Mouse (Mus musculus) midbrain, embryonic 10.5 days (tissue): ENCODE measurements around the gene Otud5. TPM values are rescaled to one million over a fixed set of nuclear protein-coding genes. Genes with fewer than 3 reads are reported as not detected.

Source experiments
- DNase-seq: peaks from one replicate; pipeline ENCODE4 v3.0.0-alpha.2; 2017; ENCODE audit warnings: low spot score
- H3K27ac ChIP-seq: fragments of 300-500 bp; sonication (generic); replicated peaks from 2 replicates; pipeline ENCODE4 v1.5.1; 2016; ENCODE audit warnings: mild to moderate bottlenecking
- H3K27me3 ChIP-seq: fragments of 300-500 bp; sonication (generic); 2 replicates; pipeline ENCODE4 v1.6.1; 2016; ENCODE audit warnings: low read depth, mild to moderate bottlenecking; ENCODE audit not compliant: poor library complexity, severe bottlenecking
- H3K36me3 ChIP-seq: fragments of 300-500 bp; sonication (generic); 2 replicates; pipeline ENCODE4 v1.6.1; 2016; ENCODE audit warnings: mild to moderate bottlenecking, moderate library complexity
- H3K4me1 ChIP-seq: fragments of 300-500 bp; sonication (generic); 2 replicates; pipeline ENCODE4 v1.6.1; 2016
- H3K4me3 ChIP-seq: fragments of 300-500 bp; sonication (generic); 2 replicates; pipeline ENCODE4 v1.5.1; 2016; ENCODE audit warnings: mild to moderate bottlenecking, moderate library complexity
- H3K9me3 ChIP-seq: fragments of 300-500 bp; sonication (generic); replicated peaks from 2 replicates; pipeline ENCODE4 v1.6.1; 2016; ENCODE audit warnings: mild to moderate bottlenecking
- WGBS: fragments of 180-500 bp; shearing (Covaris S2); methylation state at CpG from one replicate; pipeline ENCODE4 v1.1.7; 2016; 5-methylcytosine and 5-hydroxymethylcytosine counted together
- polyA plus RNA-seq: library from polyadenylated mRNA; unstranded; fragments of >200 nt; fragmentation: Nextera tagmentation; extraction: Ambion mirVana; gene quantifications from 2 replicates; pipeline ENCODE4 v1.2.1, GENCODE M21; 2016

Otud5 gene
- polyA plus RNA-seq, 1 experiment from 2014 or later = 40.7 TPM

DNA sequence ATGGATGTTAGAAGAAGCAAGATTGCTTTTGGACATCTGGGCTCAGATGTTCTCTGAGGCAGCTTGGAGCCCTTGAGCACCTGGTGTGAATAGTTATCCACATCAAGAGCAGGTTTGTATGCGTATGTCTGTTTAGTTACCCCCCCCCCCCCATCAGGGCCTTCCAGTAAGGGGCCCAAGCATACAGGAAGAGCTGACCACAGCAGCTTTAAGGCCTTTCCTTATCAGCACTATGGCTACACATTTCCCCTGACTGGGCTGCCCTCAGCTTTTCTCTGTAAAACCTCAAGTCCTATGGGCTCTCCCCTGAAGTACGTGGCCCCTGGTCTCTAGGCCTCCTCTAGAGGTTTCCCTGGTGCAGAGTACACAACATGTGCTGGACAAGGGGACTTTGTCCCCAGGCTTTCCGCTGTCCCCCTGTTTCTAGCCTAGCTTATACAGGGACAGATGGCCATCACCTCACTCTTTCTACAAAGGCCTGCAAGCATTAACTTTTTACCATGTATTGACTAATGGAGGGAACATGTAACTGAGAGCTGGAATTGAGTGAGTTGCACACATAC lies 18.1 kb downstream of the Otud5 start:
- H3K27ac ChIP-seq = no peak overlapping the region
- no peak overlapping the region for H3K4me3 ChIP-seq
- H3K9me3 ChIP-seq = 0 out of 2 replicates have a peak, but pooled peaks cover 2% of the 10 kb centered on the region
- WGBS = 95% methylated on average over 3 of the region's 3 CpGs
- DNase-seq = no peak
- no peaks in the 10 kb centered on the region for H3K4me1 ChIP-seq
- H3K27me3 ChIP-seq = no peaks in the 10 kb centered on the region
- H3K36me3 ChIP-seq = peaks cover 41% of the 10 kb centered on the region

DNA sequence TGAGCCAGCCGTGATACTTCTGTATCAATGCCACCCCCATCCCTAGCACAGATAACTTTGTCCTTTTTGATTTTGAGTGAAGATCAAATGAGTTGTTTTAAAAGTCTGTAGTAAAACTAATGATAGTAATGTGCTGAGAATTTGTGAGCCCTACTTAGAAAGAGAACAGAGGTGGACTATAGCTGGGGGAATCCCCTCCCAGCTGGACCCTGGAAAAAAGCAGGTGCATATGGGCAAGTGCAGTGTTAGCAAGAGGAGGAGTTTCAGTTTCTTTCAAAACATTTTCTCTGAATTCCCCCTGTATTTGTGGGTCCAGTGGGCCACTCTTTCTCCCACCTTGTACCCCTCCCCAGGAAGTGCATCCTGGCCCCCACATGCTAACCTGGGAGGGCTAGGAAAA lies 22.0 kb downstream of the Otud5 start:
- no peak for DNase-seq
- Histone ChIP-seq H3K4me1 (no peaks in the 10 kb centered on the region), H3K36me3 (peaks cover 32% of the 10 kb centered on the region), H3K27me3 (no peaks in the 10 kb centered on the region), H3K27ac (no peak overlapping the region), H3K4me3 (no peak overlapping the region), H3K9me3 (no peaks in the 10 kb centered on the region)
- WGBS = 86% methylated on average over 1 of the region's 1 CpGs

DNA sequence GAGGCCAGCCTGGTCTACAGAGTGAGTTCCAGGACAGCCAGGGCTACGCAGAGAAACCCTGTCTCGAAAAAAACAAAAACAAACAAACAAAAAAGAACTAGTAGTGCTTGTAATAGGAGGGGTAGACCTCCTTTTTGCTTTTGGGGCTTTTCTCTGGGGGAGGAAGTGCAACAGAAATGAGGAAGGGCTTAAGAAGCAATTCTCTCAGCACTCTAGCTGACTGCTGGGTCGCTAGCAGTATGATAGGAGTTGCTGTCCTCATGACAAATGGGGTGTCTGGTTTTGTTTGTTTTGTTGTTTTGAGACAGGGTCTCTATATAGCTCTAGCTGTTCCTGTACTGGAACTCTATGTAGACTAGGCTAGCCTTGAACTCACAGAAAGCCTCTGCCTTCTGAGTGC lies 23.4 kb downstream of the Otud5 start:
- no peak overlapping the region for H3K4me3 ChIP-seq
- H3K27me3 ChIP-seq = no peaks in the 10 kb centered on the region
- no peaks in the 10 kb centered on the region for H3K9me3 ChIP-seq
- no peak overlapping the region for H3K27ac ChIP-seq
- WGBS = 83% methylated on average over 3 of the region's 3 CpGs
- DNase-seq = no peak
- 0 out of 2 replicates have a peak, but pooled peaks cover 6% of the 10 kb centered on the region for H3K4me1 ChIP-seq
- peaks cover 22% of the 10 kb centered on the region for H3K36me3 ChIP-seq

DNA sequence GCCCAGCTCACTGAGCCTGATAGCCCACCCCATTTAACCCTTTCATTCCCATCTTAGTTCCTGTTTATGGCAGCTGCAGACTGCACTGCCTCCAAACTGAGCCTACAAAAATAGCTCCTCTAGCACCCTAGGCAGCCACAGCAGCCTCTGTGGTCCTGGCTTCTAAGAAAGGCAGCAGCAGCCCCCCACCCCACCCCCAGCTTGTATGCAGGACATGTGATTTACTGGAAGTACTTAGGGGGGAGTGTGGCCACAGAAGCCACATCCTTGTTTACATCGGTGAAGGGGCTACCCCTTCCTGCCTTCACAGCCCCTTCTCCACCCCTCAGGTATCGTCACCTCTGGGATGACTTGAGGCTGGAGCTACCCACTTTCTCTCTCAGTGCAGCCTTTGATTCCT lies 24.2 kb downstream of the Otud5 start:
- H3K27me3 ChIP-seq = no peaks in the 10 kb centered on the region
- no peaks in the 10 kb centered on the region for H3K9me3 ChIP-seq
- H3K4me1 ChIP-seq = 0 out of 2 replicates have a peak, but pooled peaks cover 13% of the 10 kb centered on the region
- 75% methylated on average over 2 of the region's 2 CpGs for WGBS
- DNase-seq = no peak
- H3K4me3 ChIP-seq = no peak overlapping the region
- peaks cover 18% of the 10 kb centered on the region for H3K36me3 ChIP-seq
- H3K27ac ChIP-seq = no peak overlapping the region

DNA sequence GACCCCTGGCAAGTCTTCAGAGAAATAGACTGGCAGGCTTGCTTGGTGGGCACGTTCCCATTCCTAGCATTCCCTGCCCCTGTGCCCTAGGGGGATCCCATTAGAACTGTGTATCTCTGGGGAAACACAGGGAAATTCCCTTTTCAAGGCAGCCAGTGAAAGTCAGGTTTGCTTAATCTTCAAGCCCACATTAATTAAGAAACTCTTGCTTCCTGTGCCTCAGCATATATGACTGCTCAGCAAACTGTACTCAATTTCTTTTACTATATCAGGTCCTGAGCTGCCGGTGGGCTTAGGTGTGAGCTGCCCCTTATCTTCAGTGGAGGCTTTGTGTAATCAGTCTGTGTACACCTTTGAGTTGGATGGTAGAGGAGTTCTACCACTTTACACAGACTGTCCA lies 24.6 kb downstream of the Otud5 start:
- Histone ChIP-seq H3K27me3 (no peaks in the 10 kb centered on the region), H3K36me3 (peaks cover 18% of the 10 kb centered on the region), H3K9me3 (no peaks in the 10 kb centered on the region), H3K4me1 (0 out of 2 replicates have a peak, but pooled peaks cover 13% of the 10 kb centered on the region), H3K27ac (no peak overlapping the region), H3K4me3 (no peak overlapping the region)
- no peak for DNase-seq
- 72% methylated on average over 2 of the region's 2 CpGs for WGBS

DNA sequence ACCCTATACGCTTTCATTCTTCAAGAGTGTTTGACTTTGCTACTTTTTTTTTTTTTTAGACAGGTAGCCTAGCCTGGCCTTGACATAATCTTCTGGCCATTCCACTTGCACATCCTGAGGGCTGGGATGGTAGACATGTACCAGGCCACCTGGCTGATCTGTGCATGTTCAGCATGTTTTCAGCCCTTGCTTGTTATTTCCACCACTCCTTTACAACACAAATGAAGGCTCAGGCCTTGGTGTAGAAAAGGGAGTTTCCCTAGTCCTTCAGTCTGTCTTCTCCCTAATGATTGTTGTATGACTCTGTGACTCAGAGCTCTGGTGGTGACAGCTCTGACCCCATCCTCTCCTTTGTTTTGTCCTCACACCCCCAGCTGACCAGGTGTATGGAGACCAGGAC lies 26.0 kb downstream of the Otud5 start:
- Histone ChIP-seq H3K27me3 (no peaks in the 10 kb centered on the region), H3K4me1 (0 out of 2 replicates have a peak, but pooled peaks cover 13% of the 10 kb centered on the region), H3K36me3 (peaks cover 27% of the 10 kb centered on the region), H3K9me3 (no peaks in the 10 kb centered on the region), H3K4me3 (no peak overlapping the region), H3K27ac (no peak overlapping the region)
- DNase-seq = no peak
- 88% methylated on average over 1 of the region's 1 CpGs for WGBS

DNA sequence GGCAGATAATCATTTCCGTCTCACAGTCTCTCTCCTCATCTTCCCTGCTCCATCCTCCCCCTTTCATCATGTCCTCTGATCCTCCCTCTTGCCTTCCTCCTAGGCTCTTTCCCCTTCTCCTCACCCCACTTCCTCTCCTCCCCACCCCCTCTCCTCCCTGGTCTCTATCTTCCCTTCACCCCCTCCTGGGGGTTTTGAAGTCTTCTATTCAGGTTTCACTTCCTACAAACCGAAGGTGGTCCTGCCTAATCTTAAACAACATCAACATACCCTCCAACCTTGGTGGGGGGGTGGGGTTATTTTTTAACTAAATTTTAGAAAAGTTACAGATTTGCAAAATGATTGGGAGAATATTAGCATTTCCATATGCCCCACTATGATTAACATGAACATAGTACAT lies 27.3 kb downstream of the Otud5 start:
- Histone ChIP-seq H3K27ac (no peak overlapping the region), H3K27me3 (no peaks in the 10 kb centered on the region), H3K4me3 (no peak overlapping the region), H3K9me3 (no peaks in the 10 kb centered on the region; the same call in 1 of the 2 replicates), H3K4me1 (0 out of 2 replicates have a peak, but pooled peaks cover 13% of the 10 kb centered on the region), H3K36me3 (peaks cover 41% of the 10 kb centered on the region)
- DNase-seq = no peak
- 47% methylated on average over 2 of the region's 2 CpGs for WGBS

DNA sequence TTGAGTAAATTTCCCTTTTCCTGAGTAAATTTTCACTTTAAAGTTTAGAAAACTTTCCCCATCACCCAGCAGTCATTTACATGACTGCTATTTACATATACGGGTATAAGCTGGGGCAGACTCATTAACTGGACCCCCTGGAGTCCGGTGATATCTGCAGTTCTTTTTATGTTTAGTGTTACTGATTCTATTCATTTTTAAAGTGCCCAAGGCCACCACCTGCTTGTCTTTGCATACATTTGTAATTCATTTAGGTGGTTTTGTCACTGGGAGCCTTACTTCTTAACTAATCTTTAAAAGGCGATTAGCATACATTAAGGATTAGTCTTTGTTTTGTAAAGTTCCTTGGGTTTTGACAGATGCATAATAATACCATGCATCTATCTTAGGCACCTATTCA lies 28.7 kb downstream of the Otud5 start:
- WGBS = 26% methylated on average over 3 of the region's 3 CpGs
- Histone ChIP-seq H3K9me3 (no peaks in the 10 kb centered on the region; the same call in 1 of the 2 replicates), H3K4me3 (no peak overlapping the region), H3K27ac (no peak overlapping the region), H3K36me3 (peaks cover 54% of the 10 kb centered on the region), H3K4me1 (0 out of 2 replicates have a peak, but pooled peaks cover 13% of the 10 kb centered on the region), H3K27me3 (no peaks in the 10 kb centered on the region)
- no peak for DNase-seq

DNA sequence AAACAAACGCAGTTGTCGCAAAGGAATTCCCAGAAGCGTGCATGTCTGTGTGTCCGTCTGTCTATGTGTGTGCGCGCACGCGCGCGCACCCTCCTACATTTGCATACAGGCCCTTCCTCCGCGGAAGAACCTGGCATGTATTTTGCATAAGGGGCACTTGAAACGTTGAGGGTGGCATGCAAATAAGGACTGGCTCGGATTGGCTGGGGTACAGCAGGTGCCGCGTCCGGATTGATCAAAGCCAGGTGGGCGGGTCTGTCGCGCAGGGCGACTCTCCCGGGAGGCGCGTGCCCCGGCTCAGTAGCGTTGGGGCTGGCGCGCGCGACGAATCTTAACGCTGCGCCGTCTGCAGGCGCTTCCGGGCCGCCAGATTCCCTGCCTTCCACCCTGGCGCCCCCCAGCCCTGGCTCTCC lies 36.8 kb downstream of the Otud5 start, which contains the start of gene Pim2:
TSS of gene Pim2 (plus strand) at position 256 of the 413 bp plus-strand sequence.
- H3K36me3 ChIP-seq = peaks cover 33% of the 10 kb centered on the region
- DNase-seq = peak; percentile 74
- no peaks in the 10 kb centered on the region for H3K27me3 ChIP-seq
- H3K27ac ChIP-seq = peak within 1 kb of the TSS; percentile 70
- H3K4me3 ChIP-seq = peak within 1 kb of the TSS; percentile 66
- peaks cover 18% of the 10 kb centered on the region for H3K4me1 ChIP-seq
- peaks cover 15% of the 10 kb centered on the region; the same call in 1 of the 2 replicates for H3K9me3 ChIP-seq
- 16% methylated on average over 35 of the region's 38 CpGs for WGBS

DNA sequence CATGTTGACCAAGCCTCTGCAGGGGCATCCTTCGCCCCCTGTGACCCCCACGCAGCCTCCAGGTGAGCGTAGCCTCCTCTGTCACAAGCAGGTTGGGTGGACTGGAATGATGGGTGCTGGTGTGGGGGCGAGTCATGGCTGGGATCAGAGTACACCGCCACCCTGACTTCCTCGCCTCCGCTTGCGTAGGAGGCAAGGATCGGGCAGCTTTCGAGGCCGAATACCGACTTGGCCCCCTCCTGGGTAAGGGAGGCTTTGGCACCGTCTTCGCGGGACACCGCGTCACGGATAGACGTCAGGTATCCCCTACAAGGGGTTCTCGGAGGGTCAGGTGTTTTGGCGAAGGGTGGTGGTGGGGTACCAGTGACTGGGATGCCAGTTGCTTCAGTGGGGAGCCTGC lies 37.3 kb downstream of the Otud5 start:
- 23% methylated on average over 21 of the region's 21 CpGs for WGBS
- Histone ChIP-seq H3K9me3 (peaks cover 15% of the 10 kb centered on the region; the same call in 1 of the 2 replicates), H3K27me3 (no peaks in the 10 kb centered on the region), H3K36me3 (peaks cover 28% of the 10 kb centered on the region), H3K4me3 (peak overlapping the region; percentile 66), H3K27ac (peak overlapping the region; percentile 70), H3K4me1 (peaks cover 22% of the 10 kb centered on the region)
- no peak for DNase-seq

DNA sequence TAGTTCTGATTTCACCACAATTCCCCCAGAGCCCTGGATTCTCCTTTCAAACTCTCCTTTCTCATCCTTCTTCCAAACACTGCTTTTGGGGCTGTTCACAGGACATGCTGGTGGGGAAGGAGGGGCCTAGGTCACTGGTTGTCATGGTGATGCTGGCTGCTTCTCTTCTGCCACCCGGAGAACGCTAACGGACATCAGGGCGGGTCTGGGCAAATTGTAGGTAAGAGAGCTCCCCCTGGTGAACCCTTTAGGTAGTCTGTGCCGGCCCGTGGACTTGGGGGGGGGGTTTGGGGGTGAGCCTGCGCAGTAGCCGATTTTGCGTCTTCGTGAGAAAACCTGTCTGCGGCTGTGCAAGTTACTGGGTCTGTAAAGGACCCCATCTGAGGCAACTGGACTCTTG lies 38.7 kb downstream of the Otud5 start:
- DNase-seq = peak; percentile 77
- peaks cover 15% of the 10 kb centered on the region for H3K36me3 ChIP-seq
- peaks cover 26% of the 10 kb centered on the region for H3K4me1 ChIP-seq
- no peaks in the 10 kb centered on the region for H3K27me3 ChIP-seq
- H3K9me3 ChIP-seq = peaks cover 21% of the 10 kb centered on the region; the same call in 1 of the 2 replicates
- H3K27ac ChIP-seq = no peak overlapping the region
- 21% methylated on average over 11 of the region's 11 CpGs for WGBS
- peak overlapping the region; percentile 66 for H3K4me3 ChIP-seq

DNA sequence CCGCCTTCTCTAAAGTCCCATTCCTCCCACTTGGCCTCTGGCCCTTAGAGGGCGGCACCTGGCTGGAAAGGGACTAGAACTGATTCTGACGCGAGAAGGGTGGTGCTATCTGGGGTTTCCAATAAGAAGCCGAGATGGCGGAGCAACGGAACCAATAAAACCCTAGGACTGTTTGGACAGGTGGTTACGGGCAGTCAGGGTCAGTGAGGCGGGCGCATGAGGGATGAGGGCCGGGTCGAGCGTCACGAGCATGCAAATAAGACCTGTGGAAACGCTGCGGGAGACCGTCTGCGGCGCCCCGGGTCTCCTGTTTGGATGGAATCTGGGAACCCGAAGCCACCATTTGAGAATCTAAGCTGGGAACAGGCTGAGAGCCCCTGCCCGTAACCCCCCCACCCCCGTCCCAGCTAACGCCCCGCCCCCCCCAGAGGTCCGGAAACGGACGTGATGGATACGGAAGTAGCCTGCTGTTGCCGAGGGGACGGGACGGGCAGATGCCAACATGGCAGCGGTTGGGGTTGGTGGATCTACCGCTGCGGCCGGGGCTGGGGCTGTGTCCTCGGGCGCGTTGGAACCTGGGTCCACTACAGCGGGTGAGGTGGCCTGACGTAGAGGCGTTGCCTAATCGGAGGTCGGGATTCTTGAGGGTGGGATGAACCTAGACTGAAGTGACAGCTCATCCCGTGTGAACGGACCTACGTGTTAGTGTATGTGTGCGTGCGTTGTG lies 42.8 kb downstream of the Otud5 start, which contains the start of gene Slc35a2:
TSS of gene Slc35a2 (plus strand) at position 188 of the 727 bp plus-strand sequence.
- WGBS = 16% methylated on average over 41 of the region's 49 CpGs
- Histone ChIP-seq H3K27me3 (no peaks in the 10 kb centered on the region), H3K27ac (peak within 1 kb of the TSS; percentile 85), H3K4me3 (peak within 1 kb of the TSS; percentile 69), H3K9me3 (peaks cover 9% of the 10 kb centered on the region; the same call in 1 of the 2 replicates), H3K4me1 (peaks cover 23% of the 10 kb centered on the region), H3K36me3 (peaks cover 24% of the 10 kb centered on the region; the same call in 1 of the 2 replicates)
- DNase-seq = peak; percentile 76

DNA sequence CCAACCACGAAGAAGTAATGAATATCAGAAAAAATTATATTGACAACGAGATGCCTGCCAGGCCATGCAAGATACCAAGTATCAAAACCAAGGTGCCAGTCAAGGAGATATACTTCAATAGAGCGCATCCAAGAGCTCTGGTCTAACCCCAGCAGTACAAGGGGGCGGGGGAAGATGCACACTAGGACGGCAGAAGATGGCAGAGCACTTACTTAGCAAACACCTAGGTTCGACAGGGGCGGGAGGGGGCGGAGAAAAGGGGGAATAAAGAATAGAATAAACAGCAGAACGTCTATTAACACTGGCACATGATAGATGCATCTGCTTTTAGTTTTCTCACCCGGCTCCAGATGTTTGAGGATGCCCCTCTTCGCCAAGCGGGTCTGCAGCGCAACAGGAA lies 57.0 kb downstream of the Otud5 start:
- Histone ChIP-seq H3K4me1 (peaks cover 13% of the 10 kb centered on the region), H3K27me3 (no peaks in the 10 kb centered on the region)
- WGBS = 28% methylated on average over 13 of the region's 13 CpGs

More for the DNA sequence above, 57.0 kb downstream of the Otud5 start:
- no peak for DNase-seq
- Histone ChIP-seq H3K27ac (peak overlapping the region; percentile 88), H3K36me3 (peaks cover 40% of the 10 kb centered on the region), H3K9me3 (0 out of 2 replicates have a peak, but pooled peaks cover 4% of the 10 kb centered on the region), H3K4me3 (peak overlapping the region; percentile 64)
